Mouse (Mus musculus): Measurements from ENCODE around the gene Ntn4.

DNA sequence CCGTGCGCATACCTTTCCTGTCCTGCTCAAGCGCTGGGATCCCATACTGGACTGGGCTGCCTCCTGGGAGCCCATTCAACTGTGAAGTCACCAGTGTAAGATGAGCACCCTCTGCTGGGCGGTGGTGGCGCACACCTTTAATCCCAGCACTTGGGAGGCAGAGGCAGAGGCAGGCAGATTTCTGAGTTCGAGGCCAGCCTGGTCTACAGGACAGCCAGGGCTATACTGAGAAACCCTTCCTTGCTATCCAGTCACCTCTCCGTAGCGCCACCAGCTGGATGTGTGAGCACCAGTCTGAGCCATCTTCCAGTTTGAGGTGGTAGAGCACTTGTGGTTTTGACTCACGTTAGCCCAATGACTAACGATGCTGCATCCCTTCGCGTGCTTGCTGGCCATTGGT is 48.0 kb upstream of the Ntn4 start:
- TF ChIP-seq CTCF (IDR thresholded peaks at IDR 0.05; ENCODE audit: extremely low read depth, insufficient read depth, insufficient read length, insufficient replicate concordance) (no peak), POLR2A (IDR thresholded peaks at IDR 0.05; ENCODE audit: low read depth, low read length) (no peak)

All from spleen, adult 2 months (tissue).